ENCODE assay signal across 14 mouse cellular contexts in the genomic region with DNA sequence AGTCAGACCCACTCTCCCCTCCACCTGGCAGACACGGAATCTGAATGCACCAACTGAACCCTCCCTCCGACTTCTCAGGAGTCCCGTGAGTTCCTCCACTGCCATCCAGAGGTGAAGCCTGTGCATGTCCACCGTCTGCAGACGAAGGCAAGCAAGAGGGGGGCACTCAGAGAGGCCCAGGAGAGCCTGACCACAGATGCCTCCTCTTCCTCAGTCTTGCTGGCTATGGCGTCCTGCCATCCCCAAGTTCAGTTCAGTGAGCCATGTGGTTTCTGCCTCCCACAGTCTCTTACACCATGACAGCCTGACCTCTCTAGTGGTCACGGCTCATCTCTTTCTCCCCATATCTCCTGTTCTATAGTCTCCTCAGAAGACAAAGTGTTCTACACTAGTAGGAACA. TPM values are rescaled to one million over a fixed set of nuclear protein-coding genes. Genes with fewer than 3 reads are reported as not detected.
A peak's percentile ranks its signal among the peaks of the same experiment; 100 is the strongest.
DNase-seq lines count a peak whose midpoint lies in the region; ATAC-seq and TF ChIP-seq lines count a peak whose summit lies in the region.
"Had no signal": no experiment of that assay in that cellular context is flagged by ENCODE, and none has a peak within 500 bp of the region (broad histone marks: within the 10 kb centered on the region; RNA-seq: fewer than 3 reads in every experiment).

No protein-coding gene starts in this region.

- H3K27me3 ChIP-seq in heart, embryonic 16.5 days (ENCODE audit: control insufficient read depth, insufficient read depth, low read length) = no peaks in the 10 kb centered on the region
- H3K27me3 ChIP-seq in midbrain, postnatal 0 days (ENCODE audit: insufficient read depth, low read length) = no peaks in the 10 kb centered on the region
- H3K27me3 ChIP-seq in midbrain, embryonic 16.5 days (ENCODE audit: control insufficient read depth, insufficient read depth, low read depth, low read length) = no peaks in the 10 kb centered on the region
- H3K27me3 ChIP-seq: limb, embryonic 15.5 days had no signal

- peak overlapping the region; percentile 82 for H3K27ac ChIP-seq in heart, embryonic 16.5 days (ENCODE audit: low read length)
- no peak overlapping the region for H3K27ac ChIP-seq in midbrain, postnatal 0 days (ENCODE audit: low read depth, low read length)
- no peak overlapping the region for H3K27ac ChIP-seq in midbrain, embryonic 16.5 days (ENCODE audit: low read length)
- H3K27ac ChIP-seq: limb, embryonic 15.5 days had no signal

- H3K9ac ChIP-seq in heart, embryonic 16.5 days (ENCODE audit: low read length) = no peak overlapping the region
- no peak overlapping the region for H3K9ac ChIP-seq in midbrain, postnatal 0 days (replicated peaks; ENCODE audit: low read length, poor library complexity, severe bottlenecking)
- H3K9ac ChIP-seq in midbrain, embryonic 16.5 days (ENCODE audit: low read depth, low read length) = no peak overlapping the region
- H3K9ac ChIP-seq: limb, embryonic 15.5 days had no signal

- H3K4me2 ChIP-seq in heart, embryonic 16.5 days (ENCODE audit: low read depth, low read length) = no peak overlapping the region
- no peak overlapping the region for H3K4me2 ChIP-seq in midbrain, postnatal 0 days (ENCODE audit: low read depth, low read length, poor library complexity, severe bottlenecking)
- H3K4me2 ChIP-seq in midbrain, embryonic 16.5 days (ENCODE audit: low read length) = no peak overlapping the region
- H3K4me2 ChIP-seq: limb, embryonic 15.5 days had no signal

- no peak overlapping the region for H3K4me3 ChIP-seq in heart, embryonic 16.5 days (ENCODE audit: low read length)
- H3K4me3 ChIP-seq in midbrain, postnatal 0 days (ENCODE audit: low read depth, low read length) = no peak overlapping the region
- H3K4me3 ChIP-seq in midbrain, embryonic 16.5 days (ENCODE audit: low read depth, low read length) = no peak overlapping the region
- H3K4me3 ChIP-seq: limb, embryonic 15.5 days had no signal

- peaks cover 41% of the 10 kb centered on the region for H3K4me1 ChIP-seq in heart, embryonic 16.5 days (ENCODE audit: control insufficient read depth, insufficient read depth, low read length)
- H3K4me1 ChIP-seq in midbrain, postnatal 0 days (ENCODE audit: insufficient read depth, low read length) = no peaks in the 10 kb centered on the region
- H3K4me1 ChIP-seq in midbrain, embryonic 16.5 days (ENCODE audit: control insufficient read depth, insufficient read depth, low read length) = peaks cover 8% of the 10 kb centered on the region

- peaks cover 32% of the 10 kb centered on the region for H3K36me3 ChIP-seq in heart, embryonic 16.5 days (ENCODE audit: control insufficient read depth, insufficient read depth)
- peaks cover 41% of the 10 kb centered on the region for H3K36me3 ChIP-seq in midbrain, postnatal 0 days (ENCODE audit: insufficient read depth, low read length)
- H3K36me3 ChIP-seq in midbrain, embryonic 16.5 days (ENCODE audit: control insufficient read depth, insufficient read depth, low read length) = peaks cover 14% of the 10 kb centered on the region

- no peak for ATAC-seq in heart, embryonic 16.5 days (replicated peaks; ENCODE audit: extremely low read depth, insufficient read depth, low FRiP score)
- ATAC-seq in midbrain, postnatal 0 days (ENCODE audit: low FRiP score) = no peak
- ATAC-seq in midbrain, embryonic 16.5 days = no peak
- ATAC-seq in megakaryocyte progenitor cell, adult 5-6 weeks (replicated peaks; ENCODE audit: poor library complexity) = peak; percentile 60

- 55% methylated on average over 7 of the region's 7 CpGs for WGBS in heart, embryonic 16.5 days
- 78% methylated on average over 7 of the region's 7 CpGs for WGBS in midbrain, postnatal 0 days
- 82% methylated on average over 7 of the region's 7 CpGs for WGBS in midbrain, embryonic 16.5 days

- no peak for DNase-seq in heart, adult 9 months (ENCODE audit: low spot score in 2 of 2)
- no peak for DNase-seq in midbrain, postnatal 0 days (ENCODE audit: low spot score)
- peak; percentile 63 for DNase-seq in thymus, postnatal 4 days
- DNase-seq in embryo, embryonic 9.5 days (ENCODE audit: extremely low spot score) = no peak
- DNase-seq in spleen, adult 12 weeks (ENCODE audit: low spot score) = no peak
- DNase-seq: adrenal gland, postnatal 25 days; cerebellum, postnatal 36 days; gastrocnemius, postnatal 10 days; layer of hippocampus, adult 9-11 months; right cerebral cortex, adult 18-20 months had no signal

- no peaks in the 10 kb centered on the region for H3K9me3 ChIP-seq in heart, embryonic 16.5 days (replicated peaks; ENCODE audit: control insufficient read depth, low read length)
- H3K9me3 ChIP-seq in midbrain, postnatal 0 days (ENCODE audit: low read length) = no peaks in the 10 kb centered on the region
- H3K9me3 ChIP-seq in midbrain, embryonic 16.5 days (replicated peaks; ENCODE audit: control insufficient read depth, low read length, poor library complexity, severe bottlenecking) = no peaks in the 10 kb centered on the region
- H3K9me3 ChIP-seq: limb, embryonic 15.5 days had no signal

- peak; percentile 18; the same call in 1 of the 2 replicates for TF ChIP-seq CTCF in midbrain, postnatal 0 days (IDR thresholded peaks at IDR 0.05)

RNA-seq across cellular contexts. Expression of a gene that starts 9.2 kb away (rescaled TPM):
- polyA plus RNA-seq in heart, embryonic 16.5 days (2015; fragmentation: Nextera tagmentation; extraction: Ambion mirVana) = 81.5 and 103 TPM in 2 replicates
- total RNA-seq in midbrain, postnatal 0 days (2014; rRNA removed) = 239 and 267 TPM in 2 replicates
- polyA plus RNA-seq in midbrain, postnatal 0 days (2015; fragmentation: Nextera tagmentation; extraction: Ambion mirVana) = 261 and 284 TPM in 2 replicates
- polyA plus RNA-seq in midbrain, embryonic 16.5 days (2015; fragmentation: Nextera tagmentation; extraction: Ambion mirVana) = 149 and 180 TPM in 2 replicates
- total RNA-seq in megakaryocyte progenitor cell, adult 5-6 weeks (2015) = 22.9 and 29.1 TPM in 2 replicates
- 47.5 and 52.5 TPM in 2 replicates for total RNA-seq in megakaryocyte progenitor cell, adult 5-6 weeks (2017)

RNA-seq across cellular contexts. Expression of a gene that starts 50.3 kb away (rescaled TPM):
- 16.2 and 17.2 TPM in 2 replicates for polyA plus RNA-seq in heart, embryonic 16.5 days (2015; fragmentation: Nextera tagmentation; extraction: Ambion mirVana)
- total RNA-seq in midbrain, postnatal 0 days (2014; rRNA removed) = 20.5 and 23.2 TPM in 2 replicates
- 14.0 and 14.1 TPM in 2 replicates for polyA plus RNA-seq in midbrain, postnatal 0 days (2015; fragmentation: Nextera tagmentation; extraction: Ambion mirVana)
- 17.5 and 19.3 TPM in 2 replicates for polyA plus RNA-seq in midbrain, embryonic 16.5 days (2015; fragmentation: Nextera tagmentation; extraction: Ambion mirVana)
- total RNA-seq in megakaryocyte progenitor cell, adult 5-6 weeks (2015) = 21.2 and 30.7 TPM in 2 replicates
- total RNA-seq in megakaryocyte progenitor cell, adult 5-6 weeks (2017) = 6.6 and 8.5 TPM in 2 replicates

RNA-seq across cellular contexts. Expression of a gene that starts 51.8 kb away (rescaled TPM):
- polyA plus RNA-seq in heart, embryonic 16.5 days (2015; fragmentation: Nextera tagmentation; extraction: Ambion mirVana) = 1.2 and 1.9 TPM in 2 replicates
- total RNA-seq in midbrain, postnatal 0 days (2014; rRNA removed) = 0.93 and 2.1 TPM in 2 replicates
- 0.27 and 0.44 TPM in 2 replicates for polyA plus RNA-seq in midbrain, postnatal 0 days (2015; fragmentation: Nextera tagmentation; extraction: Ambion mirVana)
- polyA plus RNA-seq in midbrain, embryonic 16.5 days (2015; fragmentation: Nextera tagmentation; extraction: Ambion mirVana) = 0.19 and 0.72 TPM in 2 replicates
- 3.4 TPM in 2 replicates for total RNA-seq in megakaryocyte progenitor cell, adult 5-6 weeks (2015)
- total RNA-seq in megakaryocyte progenitor cell, adult 5-6 weeks (2017) = 6.9 and 7.6 TPM in 2 replicates
